Mouse (Mus musculus): ENCODE results near the gene Ager.

Ager gene

DNA sequence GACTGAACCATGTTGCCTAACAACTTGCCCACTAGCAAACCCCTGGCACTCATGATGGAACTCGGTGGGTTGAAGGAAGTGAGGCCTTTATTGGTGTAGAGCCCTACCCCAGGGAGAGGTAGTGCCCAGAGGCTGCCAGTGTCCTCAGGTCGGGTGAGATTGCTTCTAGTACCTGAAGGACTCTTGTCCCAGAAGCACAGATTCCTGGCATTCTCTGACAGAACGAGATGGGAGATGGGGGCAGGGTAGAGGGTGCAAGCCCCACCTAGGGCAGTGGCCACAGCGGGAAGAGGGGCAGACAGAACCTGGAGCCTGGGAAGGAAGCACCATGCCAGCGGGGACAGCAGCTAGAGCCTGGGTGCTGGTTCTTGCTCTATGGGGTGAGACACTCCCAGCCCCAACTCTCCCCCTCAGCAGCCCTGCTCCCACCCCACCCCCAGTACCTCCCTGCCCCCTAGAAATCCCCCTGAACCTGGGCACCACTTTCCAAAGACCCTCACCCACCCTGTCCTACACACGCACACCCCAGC lies at the start of gene Ager:
Gene Ager, plus strand, starts transcription at position 297 of the 530 bp plus-strand sequence.
- no peak for TF ChIP-seq GATA4 (IDR thresholded peaks at IDR 0.05; ENCODE audit: insufficient replicate concordance, low read length)

GRCm38 (mm10) chr17:34549156-34549555 lies 48.5 kb upstream of the Ager start:
- no peak for TF ChIP-seq GATA4 (IDR thresholded peaks at IDR 0.05; ENCODE audit: insufficient replicate concordance, low read length)

- TF ChIP-seq GATA4 (IDR thresholded peaks at IDR 0.05; ENCODE audit: insufficient replicate concordance, low read length): no peak
These were observed 47.8 kb upstream of the Ager start for GRCm38 (mm10) chr17:34549843-34550242.

GRCm38 (mm10) chr17:34555483-34555882 lies 42.2 kb upstream of the Ager start:
- TF ChIP-seq GATA4 (IDR thresholded peaks at IDR 0.05; ENCODE audit: insufficient replicate concordance, low read length): no peak

DNA sequence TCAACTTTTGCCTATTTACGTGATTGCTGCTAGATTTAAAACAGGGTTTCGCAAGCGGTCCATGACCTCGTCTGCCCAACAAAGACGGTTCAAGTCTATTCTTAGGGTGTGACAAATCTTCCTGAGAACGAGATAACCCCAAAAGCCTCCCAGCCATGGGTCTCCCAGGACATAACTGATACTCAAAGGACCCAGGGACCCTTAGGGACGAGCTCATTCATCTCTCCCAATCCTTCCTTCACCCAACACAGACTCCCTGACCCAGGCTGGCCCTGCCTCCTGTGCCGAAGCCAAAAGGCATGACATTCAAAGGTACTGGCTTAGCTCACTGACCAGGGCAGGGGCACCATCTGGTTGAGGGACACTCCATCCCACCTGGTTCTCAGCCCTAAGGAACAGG lies 41.3 kb upstream of the Ager start:
- no peak for TF ChIP-seq GATA4 (IDR thresholded peaks at IDR 0.05; ENCODE audit: insufficient replicate concordance, low read length)

DNA sequence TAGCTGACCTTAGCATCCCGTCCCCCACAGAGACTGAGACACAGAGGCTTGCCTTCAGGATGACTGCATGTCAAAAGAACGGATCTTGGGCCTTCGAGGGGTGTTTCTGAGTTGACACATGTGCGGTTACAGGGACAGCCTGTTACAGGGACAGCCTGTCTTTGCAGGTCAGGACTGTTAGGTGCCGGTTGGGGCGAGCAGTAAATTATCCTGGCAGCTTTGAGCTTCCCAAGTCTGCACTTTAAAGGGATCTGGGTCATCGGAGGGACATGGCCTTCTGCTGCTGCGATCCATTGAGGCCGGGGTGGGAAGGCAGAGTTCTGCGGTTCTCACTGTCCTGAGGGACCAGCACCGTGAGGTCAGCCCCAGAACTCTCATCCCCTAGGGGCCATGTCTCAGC lies 40.3 kb upstream of the Ager start:
- TF ChIP-seq GATA4 (IDR thresholded peaks at IDR 0.05; ENCODE audit: insufficient replicate concordance, low read length): no peak

GRCm38 (mm10) chr17:34559116-34559515 lies 38.5 kb upstream of the Ager start:
- no peak for TF ChIP-seq GATA4 (IDR thresholded peaks at IDR 0.05; ENCODE audit: insufficient replicate concordance, low read length)

DNA sequence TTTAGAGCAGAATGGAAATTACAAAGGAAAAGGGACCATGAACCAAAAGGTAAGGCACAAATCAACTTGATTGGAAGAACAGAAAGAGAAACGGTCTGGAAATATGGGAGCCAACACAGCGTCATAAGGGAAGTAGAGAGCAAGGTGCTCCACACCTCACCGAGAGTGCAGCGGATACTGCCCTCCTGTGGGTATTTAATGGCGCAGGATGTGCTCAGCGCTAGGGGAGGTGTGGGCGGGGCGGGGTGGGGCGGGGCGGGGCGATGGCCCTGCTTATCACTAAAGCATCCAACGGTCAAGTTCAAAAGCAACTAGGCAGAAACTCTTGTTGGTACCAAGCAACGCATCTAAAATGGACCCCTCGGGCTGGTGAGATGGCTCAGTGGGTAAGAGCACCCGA lies 37.8 kb upstream of the Ager start:
- TF ChIP-seq GATA4 (IDR thresholded peaks at IDR 0.05; ENCODE audit: insufficient replicate concordance, low read length): no peak

DNA sequence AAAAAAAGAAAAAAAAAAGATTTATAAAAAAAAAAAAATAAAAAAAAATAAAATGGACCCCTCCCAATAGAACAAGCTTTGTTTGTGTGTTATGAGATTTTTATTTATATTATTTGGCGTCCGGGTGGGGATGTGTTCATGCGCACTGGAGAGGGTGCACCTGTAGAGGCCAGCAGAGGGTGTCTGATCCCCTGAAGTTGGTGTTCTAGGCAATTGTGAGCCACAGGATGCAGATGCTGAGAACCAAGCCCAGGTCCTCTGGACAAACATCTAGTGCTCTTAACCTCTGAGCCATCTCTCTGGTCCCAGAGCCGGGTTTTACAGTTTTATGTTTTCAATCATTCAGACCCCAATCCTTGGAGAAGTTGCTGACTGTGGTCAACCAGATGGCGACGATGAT lies 37.2 kb upstream of the Ager start:
- TF ChIP-seq GATA4 (IDR thresholded peaks at IDR 0.05; ENCODE audit: insufficient replicate concordance, low read length): no peak

GRCm38 (mm10) chr17:34561200-34561599 lies 36.5 kb upstream of the Ager start:
- no peak for TF ChIP-seq GATA4 (IDR thresholded peaks at IDR 0.05; ENCODE audit: insufficient replicate concordance, low read length)

DNA sequence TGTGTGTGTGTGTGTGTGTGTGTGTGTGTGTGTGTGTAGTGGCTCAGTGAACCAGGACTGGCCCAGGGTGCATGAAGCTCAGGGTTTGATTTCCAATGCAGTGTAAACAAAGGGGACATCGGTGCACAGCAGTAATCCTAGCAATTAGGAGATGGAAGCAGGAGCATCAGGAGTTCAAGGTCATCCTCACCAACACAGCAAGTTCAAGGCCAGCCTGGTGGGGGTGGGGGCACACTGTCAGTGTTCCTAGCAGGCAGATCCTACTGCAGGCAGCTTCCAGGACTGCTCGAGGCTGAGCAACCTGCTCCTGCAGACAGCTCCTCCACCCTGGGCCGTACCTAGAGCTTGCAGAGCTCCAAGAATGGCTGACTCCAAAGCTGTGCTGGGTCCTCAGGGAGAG lies 35.1 kb upstream of the Ager start:
- no peak for TF ChIP-seq GATA4 (IDR thresholded peaks at IDR 0.05; ENCODE audit: insufficient replicate concordance, low read length)

GRCm38 (mm10) chr17:34563354-34563753 lies 34.3 kb upstream of the Ager start:
- no peak for TF ChIP-seq GATA4 (IDR thresholded peaks at IDR 0.05; ENCODE audit: insufficient replicate concordance, low read length)

DNA sequence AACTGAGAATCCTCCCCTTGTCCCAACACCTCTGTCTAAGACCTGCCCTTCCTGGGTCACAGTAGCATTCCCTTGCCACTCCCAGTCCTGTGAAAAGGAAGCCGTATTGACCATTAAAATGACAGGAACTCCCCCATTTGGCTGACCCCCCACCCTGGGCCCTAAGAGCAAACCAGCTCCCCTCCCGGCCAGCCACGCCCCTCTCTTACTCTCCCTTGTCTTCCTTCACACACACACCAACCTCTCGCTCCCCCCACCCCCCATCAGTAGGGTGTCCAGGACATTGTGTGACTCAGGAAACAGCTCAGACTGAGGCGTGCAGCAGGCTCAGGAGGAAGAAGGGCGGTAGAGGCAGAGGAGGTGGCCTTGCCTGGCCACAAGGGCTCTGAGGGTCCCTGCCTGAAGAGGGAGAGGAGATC lies 33.6 kb upstream of the Ager start, which contains the start of gene Notch4:
Gene Notch4, plus strand, starts transcription at position 266 of the 419 bp plus-strand sequence.
- no peak for TF ChIP-seq GATA4 (IDR thresholded peaks at IDR 0.05; ENCODE audit: insufficient replicate concordance, low read length)

DNA sequence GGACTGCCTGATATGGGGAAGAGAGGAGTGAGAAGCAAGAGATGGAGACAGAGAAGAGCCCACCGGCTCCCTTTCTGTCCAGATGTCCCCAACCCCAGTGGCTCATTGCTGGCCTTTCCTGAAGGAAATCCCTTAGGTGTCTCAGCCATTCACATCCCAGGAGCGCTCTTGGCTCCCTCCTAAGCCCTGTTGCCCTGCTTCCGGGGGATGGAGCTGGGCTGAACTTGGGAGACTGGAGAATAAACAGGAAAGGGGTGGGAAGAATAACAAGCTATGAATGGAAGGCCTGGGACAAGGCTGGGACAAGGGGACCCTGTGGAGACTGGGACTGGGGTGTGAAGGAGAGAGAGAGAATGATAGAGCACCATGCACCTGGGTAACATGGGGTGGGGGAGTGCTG lies 32.9 kb upstream of the Ager start:
- TF ChIP-seq GATA4 (IDR thresholded peaks at IDR 0.05; ENCODE audit: insufficient replicate concordance, low read length): no peak

- TF ChIP-seq GATA4 (IDR thresholded peaks at IDR 0.05; ENCODE audit: insufficient replicate concordance, low read length): no peak
These were observed 30.4 kb upstream of the Ager start for GRCm38 (mm10) chr17:34567311-34567710.

GRCm38 (mm10) chr17:34568421-34568820 lies 29.2 kb upstream of the Ager start:
- no peak for TF ChIP-seq GATA4 (IDR thresholded peaks at IDR 0.05; ENCODE audit: insufficient replicate concordance, low read length)

DNA sequence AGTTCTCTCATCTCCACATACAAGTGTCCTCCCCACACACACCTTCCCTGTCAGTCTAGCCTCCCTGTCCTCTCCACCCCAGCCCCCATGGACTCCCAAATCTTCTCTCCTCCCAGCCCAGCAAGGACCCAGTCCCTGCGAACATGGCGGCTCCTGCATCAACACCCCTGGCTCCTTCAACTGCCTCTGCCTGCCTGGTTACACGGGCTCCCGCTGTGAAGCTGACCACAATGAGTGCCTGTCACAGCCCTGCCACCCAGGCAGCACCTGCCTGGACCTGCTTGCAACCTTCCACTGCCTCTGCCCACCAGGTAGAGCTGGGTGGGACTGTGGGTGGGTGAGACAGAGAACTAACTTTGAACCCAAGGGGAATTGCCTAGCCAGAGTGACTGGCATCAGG lies 27.7 kb upstream of the Ager start:
- no peak for TF ChIP-seq GATA4 (IDR thresholded peaks at IDR 0.05; ENCODE audit: insufficient replicate concordance, low read length)

Data from liver, adult (tissue).